In genomic region chr10:5229129-5229528, GRCm38 (mm10) we compare ENCODE assay signal across 20 mouse cellular contexts.
DNase-seq lines count a peak whose midpoint lies in the region; ATAC-seq lines count a peak whose summit lies in the region.
"Had no signal": no experiment of that assay in that cellular context is flagged by ENCODE, and none has a peak within 500 bp of the region (broad histone marks: within the 10 kb centered on the region; RNA-seq: fewer than 3 reads in every experiment).

No protein-coding gene starts in this region.

- H3K9me3 ChIP-seq in hindbrain, embryonic 11.5 days (ENCODE audit: control insufficient read depth, low read length), result no peaks in the 10 kb centered on the region
- H3K9me3 ChIP-seq: embryonic facial prominence, embryonic 12.5 days; embryonic facial prominence, embryonic 15.5 days; intestine, embryonic 15.5 days had no signal

- no peak overlapping the region for H3K4me2 ChIP-seq in hindbrain, embryonic 11.5 days (replicated peaks; ENCODE audit: low read depth, low read length)
- H3K4me2 ChIP-seq: embryonic facial prominence, embryonic 12.5 days; embryonic facial prominence, embryonic 15.5 days; heart, embryonic 11.5 days; hindbrain, embryonic 14.5 days; intestine, embryonic 15.5 days had no signal

- WGBS in hindbrain, embryonic 11.5 days, result 96% methylated on average over 8 of the region's 8 CpGs

- H3K27ac ChIP-seq in hindbrain, embryonic 11.5 days (ENCODE audit: low read depth, low read length), result no peak overlapping the region
- H3K27ac ChIP-seq: embryonic facial prominence, embryonic 12.5 days; embryonic facial prominence, embryonic 15.5 days; gastrocnemius, adult 2 months; hindbrain, embryonic 14.5 days; hindbrain, postnatal 0 days; intestine, embryonic 15.5 days had no signal

- H3K36me3 ChIP-seq in hindbrain, embryonic 11.5 days (ENCODE audit: control insufficient read depth, insufficient read depth, low read length), result no peaks in the 10 kb centered on the region

- peak; percentile 32 for DNase-seq in cerebellum, adult 11 months
- peak; percentile 44 to 48 for DNase-seq in cerebellum, adult 18-20 months
- DNase-seq in cerebellum, adult 9-11 months, result peak; percentile 54
- no peak for DNase-seq in thymus, adult 18-20 months
- DNase-seq in hindbrain, embryonic 11.5 days (ENCODE audit: low spot score), result no peak
- DNase-seq: adrenal gland, adult 8-10 months; adrenal gland, postnatal 25 days; forebrain, postnatal 0 days; gastrocnemius, adult 2 months; gastrocnemius, postnatal 14 days; kidney, adult 18-20 months had no signal

- no peak for ATAC-seq in cerebellum, adult (ENCODE audit: insufficient number of reproducible peaks, low FRiP score, low TSS enrichment)
- no peak for ATAC-seq in hindbrain, embryonic 11.5 days (ENCODE audit: low FRiP score)
- ATAC-seq: activated CD4-positive, CD25-positive, alpha-beta regulatory T cell, adult 4 months; forebrain, embryonic 14.5 days; forebrain, postnatal 0 days; hindbrain, postnatal 0 days; intestine, embryonic 15.5 days had no signal

- H3K4me1 ChIP-seq in hindbrain, embryonic 11.5 days (replicated peaks; ENCODE audit: control insufficient read depth, insufficient read depth, low read length), result no peaks in the 10 kb centered on the region
- H3K4me1 ChIP-seq: embryonic facial prominence, embryonic 12.5 days; embryonic facial prominence, embryonic 15.5 days; intestine, embryonic 15.5 days had no signal

- no peaks in the 10 kb centered on the region for H3K27me3 ChIP-seq in hindbrain, embryonic 11.5 days (ENCODE audit: control insufficient read depth, insufficient read depth, low read length)
- H3K27me3 ChIP-seq: embryonic facial prominence, embryonic 12.5 days; embryonic facial prominence, embryonic 15.5 days; intestine, embryonic 15.5 days had no signal

- H3K4me3 ChIP-seq in hindbrain, embryonic 11.5 days (ENCODE audit: low read depth, low read length), result no peak overlapping the region
- H3K4me3 ChIP-seq: embryonic facial prominence, embryonic 12.5 days; embryonic facial prominence, embryonic 15.5 days; gastrocnemius, adult 2 months; intestine, embryonic 15.5 days had no signal

- H3K9ac ChIP-seq in hindbrain, embryonic 11.5 days (ENCODE audit: low read depth, low read length), result no peak overlapping the region
- H3K9ac ChIP-seq: embryonic facial prominence, embryonic 12.5 days; embryonic facial prominence, embryonic 15.5 days; forebrain, postnatal 0 days; hindbrain, embryonic 14.5 days; intestine, embryonic 15.5 days had no signal

Comparison
In these comparisons a context has a peak if more than half of its experiments do, and no peak if none do; other contexts are left out.
1. DNase-seq: peak in cerebellum, adult 11 months (single experiment), cerebellum, adult 18-20 months (2 of 2) and cerebellum, adult 9-11 months (single experiment); none in thymus, adult 18-20 months (0 of 2) and hindbrain, embryonic 11.5 days (single experiment).